Mouse (Mus musculus) heart, postnatal 10 days (tissue): Measurements from ENCODE around the gene Pde9a. TPM values are rescaled to one million over a fixed set of nuclear protein-coding genes. Genes with fewer than 3 reads are reported as not detected.

Experiments
- DNase-seq, 2 experiments: peaks; one replicate each; pipeline ENCODE4 v3.0.0; 2021
- intact Hi-C: fragments of 180-260 bp; cut with DNase I; formaldehyde crosslinking; loops from one replicate; pipeline ENCODE4 v1.15.1; 2025
- total RNA-seq, 2 experiments: library from RNA; stranded (reverse); gene quantifications; 2 replicates each; pipeline ENCODE4 v1.2.3; 2021

Pde9a gene
- total RNA-seq, 2 experiments from 2014 or later = 6.8 to 9.2 TPM

DNA sequence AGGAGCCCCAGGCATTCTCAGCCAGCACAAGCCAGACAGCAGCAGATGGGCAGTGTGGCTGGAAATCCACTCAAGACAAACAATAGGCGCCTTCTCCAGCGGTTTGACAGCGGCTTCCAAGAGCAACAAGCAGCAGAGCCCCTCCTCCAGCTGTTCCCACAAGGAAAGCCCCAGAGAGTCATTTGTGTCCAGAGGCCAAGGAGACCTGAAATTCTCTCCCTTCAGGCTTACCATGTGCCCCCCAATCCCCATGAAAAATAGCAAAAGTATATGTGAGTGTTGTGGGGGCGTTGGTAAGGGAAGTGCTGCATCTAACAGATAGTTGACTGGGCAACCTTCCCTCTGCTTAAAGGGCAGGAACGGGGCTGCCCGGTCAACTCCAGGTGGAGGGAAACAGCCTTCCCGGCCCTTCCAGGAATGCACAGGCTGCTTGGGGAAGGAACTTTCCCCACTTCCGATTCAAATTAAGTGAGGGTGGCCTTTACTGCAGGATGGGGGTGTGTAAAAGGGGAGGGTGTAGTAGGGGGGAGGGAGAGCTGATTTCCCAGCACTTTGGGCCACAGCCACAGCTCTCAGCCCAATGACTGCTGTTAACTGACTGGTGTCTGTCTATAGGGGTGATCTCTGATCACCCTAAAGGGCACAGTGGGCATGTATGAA lies 912 bp upstream of the Pde9a start:
- DNase-seq = peak; percentile 77 to 78
- intact Hi-C loops = loop anchor here (5.0 kb wide), 1 partner anchor 47 kb away; no protein-coding TSS in a partner anchor

GRCm38 (mm10) chr17:31386766-31387275 lies 811 bp downstream of the Pde9a start:
- no peak for DNase-seq
- intact Hi-C loops = loop anchor here (5.0 kb wide), 1 partner anchor 45 kb away; no protein-coding TSS in a partner anchor

DNA sequence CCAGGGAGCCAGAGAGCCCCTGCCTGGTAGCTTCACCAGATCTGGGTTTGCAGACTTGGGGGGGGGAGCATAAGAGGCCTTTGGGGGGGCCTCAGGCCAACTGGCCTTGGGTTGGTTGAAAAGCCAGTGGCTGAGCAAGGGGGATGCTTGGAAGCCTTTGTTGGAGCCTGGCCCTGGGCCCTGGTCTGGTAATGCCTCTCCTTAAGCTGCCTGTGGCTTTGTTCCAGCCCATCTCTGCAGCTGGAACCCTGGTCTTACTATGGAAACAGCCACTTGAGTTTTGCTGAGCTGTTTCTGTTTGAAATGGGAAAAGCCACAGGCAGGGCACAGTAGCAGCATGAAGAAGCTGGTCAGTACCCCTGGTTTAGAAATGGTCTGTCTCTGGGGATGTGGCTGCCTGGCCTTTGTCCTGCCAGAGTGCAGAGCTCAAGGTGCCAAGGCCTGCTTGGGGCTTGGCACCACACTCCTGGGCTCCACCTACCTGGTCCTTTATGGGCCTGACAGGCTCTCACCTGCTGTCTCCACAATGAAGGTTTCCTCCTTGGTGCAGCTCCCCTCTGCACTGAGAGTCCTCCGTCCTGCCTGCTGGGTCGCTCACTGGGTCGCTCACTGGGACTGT lies 3.5 kb downstream of the Pde9a start:
- intact Hi-C loops = loop anchor here (5.0 kb wide), 1 partner anchor 43 kb away; no protein-coding TSS in a partner anchor
- no peak for DNase-seq

DNA sequence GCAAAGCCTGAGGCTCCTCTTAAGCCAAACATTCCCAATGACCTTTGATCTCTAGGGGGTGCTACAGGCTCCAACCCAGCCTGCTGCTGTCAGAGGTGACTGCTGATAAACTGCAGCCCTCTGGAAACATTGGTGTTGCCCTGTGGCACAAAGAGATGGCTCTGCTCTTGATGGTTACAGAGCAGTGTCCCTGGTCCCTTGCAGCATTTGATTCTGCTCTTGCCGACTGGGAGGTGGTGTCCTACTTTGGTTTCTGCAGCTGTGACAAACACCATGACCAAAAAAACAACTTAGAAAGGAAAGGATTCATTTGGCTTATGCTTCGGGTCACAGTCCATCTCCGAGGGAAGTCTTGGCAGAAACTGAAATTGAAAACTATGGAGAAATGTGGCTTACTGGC lies 5.5 kb downstream of the Pde9a start:
- intact Hi-C loops = no loop called here
- DNase-seq = no peak

DNA sequence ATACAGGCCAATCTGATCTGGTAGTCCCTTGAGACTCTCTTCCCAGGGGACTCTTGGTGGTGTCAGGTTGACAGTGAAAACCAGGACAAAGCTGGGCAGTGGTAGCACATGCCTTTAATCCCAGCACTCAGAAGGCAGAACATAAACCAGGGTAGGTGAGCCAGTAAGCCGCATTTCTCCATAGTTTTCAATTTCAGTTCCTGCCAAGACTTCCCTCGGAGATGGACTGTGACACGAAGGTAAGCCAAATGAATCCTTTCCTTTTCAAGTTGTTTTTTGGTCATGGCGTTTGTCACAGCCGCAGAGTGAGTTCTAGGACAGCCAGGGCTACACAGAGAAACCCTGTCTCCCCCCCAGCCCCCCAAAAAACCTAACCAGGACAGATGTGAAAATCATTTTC lies 6.0 kb downstream of the Pde9a start:
- intact Hi-C loops = no loop called here
- no peak for DNase-seq

DNA sequence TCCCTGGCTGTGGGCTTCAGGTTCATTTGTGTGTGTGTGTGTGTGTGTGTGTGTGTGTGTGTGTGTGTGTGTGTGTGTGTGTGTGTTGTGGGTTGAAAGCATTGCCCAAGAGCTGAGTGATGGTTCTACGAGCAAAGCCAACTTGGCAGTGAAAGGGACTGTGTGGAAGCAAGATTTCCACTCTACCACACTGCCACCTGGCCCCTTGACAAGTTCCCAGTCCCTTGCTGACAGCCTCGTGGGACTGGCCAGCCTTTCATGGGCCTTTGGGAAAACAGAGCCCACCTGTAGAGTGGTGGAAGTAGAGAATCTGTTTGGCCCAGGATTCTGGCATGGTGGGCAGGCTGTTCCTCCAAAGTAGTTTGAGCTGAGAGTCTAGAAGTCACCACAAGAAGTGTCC lies 7.8 kb downstream of the Pde9a start:
- DNase-seq = no peak
- intact Hi-C loops = no loop called here

- intact Hi-C loops = no loop called here
- DNase-seq = no peak
Measured at GRCm38 (mm10) chr17:31400294-31400693, 14.3 kb downstream of the Pde9a start.

GRCm38 (mm10) chr17:31401160-31401559 lies 15.2 kb downstream of the Pde9a start:
- intact Hi-C loops = no loop called here
- no peak for DNase-seq

- intact Hi-C loops = no loop called here
- no peak for DNase-seq
Measured at GRCm38 (mm10) chr17:31402713-31403112, 16.7 kb downstream of the Pde9a start.

- DNase-seq = no peak
- intact Hi-C loops = no loop called here
Measured at GRCm38 (mm10) chr17:31405694-31406227, 19.8 kb downstream of the Pde9a start.

DNA sequence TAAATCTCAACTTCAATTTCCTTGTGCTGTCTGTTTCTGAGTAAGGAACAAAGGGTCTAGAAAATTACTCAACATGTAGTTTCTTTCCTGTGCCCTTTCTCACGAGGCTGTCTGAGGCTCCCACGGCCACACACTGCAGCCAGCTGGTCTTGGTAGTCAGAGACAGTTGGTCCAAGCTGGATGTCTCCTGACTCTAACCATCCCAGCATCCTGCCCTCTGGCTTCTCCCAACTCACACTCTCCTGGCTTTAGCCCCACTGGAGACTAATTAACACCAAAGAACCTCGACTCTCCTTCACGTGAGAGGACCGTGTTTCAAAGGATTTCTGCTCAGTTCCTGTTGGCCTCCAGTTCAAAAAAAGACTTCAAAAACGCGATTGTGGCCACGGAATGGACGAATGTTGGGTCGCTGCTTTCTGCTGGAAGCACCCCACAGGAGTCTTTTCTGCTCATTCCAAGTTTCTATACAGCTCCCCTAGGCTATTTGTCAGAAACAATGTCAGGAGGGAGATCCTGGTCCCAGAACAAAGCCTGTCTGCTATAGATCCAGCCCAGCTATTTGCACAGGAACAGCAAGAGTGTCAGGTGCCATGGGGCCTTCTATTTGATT lies 23.8 kb downstream of the Pde9a start:
- intact Hi-C loops = no loop called here

GRCm38 (mm10) chr17:31415258-31415657 lies 29.2 kb downstream of the Pde9a start:
- intact Hi-C loops = no loop called here
- DNase-seq = no peak

More for the DNA sequence above, 23.8 kb downstream of the Pde9a start:
- no peak for DNase-seq

DNA sequence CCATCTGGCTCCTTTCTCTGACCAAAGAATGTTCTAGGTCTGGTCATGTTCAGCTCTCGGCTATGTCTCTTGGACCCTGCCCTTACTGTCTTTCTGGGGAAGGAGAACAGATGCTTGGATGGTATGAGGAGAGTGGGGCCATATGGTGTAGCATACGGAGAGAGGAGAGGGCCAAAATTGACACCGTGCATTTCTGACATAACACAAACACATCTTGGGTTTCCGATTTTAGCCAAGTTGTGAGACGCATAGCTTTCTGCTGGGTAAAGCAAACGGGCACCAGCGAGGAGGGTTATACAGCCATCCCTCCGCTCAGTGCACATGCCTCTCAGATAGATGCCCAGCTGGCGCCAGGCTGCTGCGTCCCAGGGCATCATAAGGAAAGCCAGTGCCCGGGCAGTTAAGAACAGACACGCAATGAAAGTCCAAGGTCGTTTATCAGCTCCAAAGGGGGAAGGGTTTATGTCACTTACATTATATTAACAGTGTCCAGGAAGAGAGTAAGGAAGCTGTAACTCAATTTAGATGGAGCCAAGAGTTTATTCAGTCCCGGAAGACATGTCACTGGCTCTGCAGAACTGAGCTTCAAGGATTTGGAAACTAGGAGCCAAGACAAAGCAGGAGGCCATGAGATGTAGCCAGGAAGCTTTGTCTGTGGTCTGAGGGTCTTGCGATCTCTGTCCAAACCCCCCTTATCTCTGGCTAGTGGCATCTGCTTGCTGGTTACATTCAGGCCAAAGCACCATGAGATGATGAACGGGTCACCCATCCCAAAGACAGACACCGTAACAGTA lies 33.0 kb downstream of the Pde9a start:
- intact Hi-C loops = no loop called here
- DNase-seq = peak in 1 of 2 experiments; percentile 19

DNA sequence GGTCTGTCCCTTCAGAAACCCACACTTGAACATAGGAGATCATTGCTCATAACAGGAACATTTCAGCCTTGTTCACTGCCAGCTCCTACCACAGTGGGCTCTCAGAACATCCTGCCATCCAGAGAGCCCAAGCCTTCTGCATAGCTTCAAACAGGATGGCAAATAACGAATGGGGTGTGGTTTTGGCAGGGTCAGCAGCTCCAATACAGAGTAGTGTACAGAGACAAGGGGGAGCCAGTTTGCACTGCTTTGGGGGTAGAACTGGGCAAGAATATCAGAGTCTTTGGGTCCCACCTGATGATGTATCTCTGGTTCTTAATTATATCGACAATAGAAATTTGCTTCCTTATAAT lies 33.6 kb downstream of the Pde9a start:
- DNase-seq = peak in 1 of 2 experiments; percentile 22
- intact Hi-C loops = no loop called here

- intact Hi-C loops = no loop called here
- peak in 1 of 2 experiments; percentile 38 for DNase-seq
Measured at GRCm38 (mm10) chr17:31419995-31420394, 34.0 kb downstream of the Pde9a start.

GRCm38 (mm10) chr17:31420658-31421057 lies 34.6 kb downstream of the Pde9a start:
- intact Hi-C loops = no loop called here
- no peak for DNase-seq

DNA sequence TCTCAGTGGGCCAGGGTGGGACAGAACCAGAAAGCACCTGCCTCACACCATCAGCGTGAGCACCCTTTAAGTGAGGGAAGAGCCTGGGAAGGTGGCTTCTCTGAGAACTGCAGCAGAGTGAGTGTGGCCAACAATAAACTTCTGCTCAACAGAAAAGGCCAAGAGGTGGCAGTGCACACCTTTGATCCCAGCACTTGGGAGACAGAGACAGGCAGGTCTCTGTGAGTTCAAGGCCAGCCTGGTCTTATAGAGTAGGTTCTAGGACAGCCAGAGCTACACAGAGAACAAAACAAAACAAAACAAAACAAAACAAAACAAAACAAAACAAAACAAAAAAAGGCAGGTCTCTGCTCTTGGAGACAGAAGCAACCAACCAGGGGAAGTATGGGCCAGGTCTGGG lies 36.4 kb downstream of the Pde9a start:
- intact Hi-C loops = no loop called here
- DNase-seq = no peak

DNA sequence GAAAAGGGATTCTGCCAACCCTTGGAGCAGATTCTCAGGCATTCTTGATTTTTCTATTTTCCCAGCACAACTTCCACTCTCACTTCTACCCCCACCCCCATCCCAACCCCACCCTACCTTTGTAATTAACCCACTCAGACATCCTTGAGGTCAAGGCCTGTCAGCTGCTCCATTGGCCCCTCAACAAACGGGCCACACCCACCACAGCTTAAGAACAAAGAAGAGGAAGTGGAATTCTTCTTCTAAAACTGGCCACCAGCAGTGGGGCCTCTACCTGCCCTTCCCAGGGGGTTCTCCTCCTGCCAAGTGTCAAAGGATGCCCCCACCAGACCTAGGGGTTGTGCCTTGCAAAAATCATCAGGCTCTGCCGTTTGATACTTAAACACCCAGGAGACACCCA lies 37.0 kb downstream of the Pde9a start:
- no peak for DNase-seq
- intact Hi-C loops = no loop called here

DNA sequence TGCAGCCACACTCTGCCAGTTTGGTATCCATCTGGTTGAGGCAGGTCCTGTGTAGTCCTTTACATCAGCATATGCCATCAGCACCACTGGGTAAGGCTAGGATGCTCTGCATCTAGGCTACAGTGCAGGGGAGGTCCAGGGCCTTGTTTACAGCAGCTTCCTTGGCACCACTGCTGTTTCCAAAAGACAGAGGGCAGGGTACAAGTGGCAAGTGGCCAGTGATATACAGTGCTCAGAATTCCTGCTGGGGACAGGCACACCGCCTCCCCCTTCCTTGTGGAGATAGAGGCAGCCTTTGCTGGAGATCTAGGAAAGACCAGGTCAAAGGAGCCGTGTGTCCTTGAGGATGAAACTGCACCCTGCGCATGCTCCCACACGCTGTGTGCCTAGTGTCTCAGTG lies 38.3 kb downstream of the Pde9a start:
- intact Hi-C loops = no loop called here
- no peak for DNase-seq

DNA sequence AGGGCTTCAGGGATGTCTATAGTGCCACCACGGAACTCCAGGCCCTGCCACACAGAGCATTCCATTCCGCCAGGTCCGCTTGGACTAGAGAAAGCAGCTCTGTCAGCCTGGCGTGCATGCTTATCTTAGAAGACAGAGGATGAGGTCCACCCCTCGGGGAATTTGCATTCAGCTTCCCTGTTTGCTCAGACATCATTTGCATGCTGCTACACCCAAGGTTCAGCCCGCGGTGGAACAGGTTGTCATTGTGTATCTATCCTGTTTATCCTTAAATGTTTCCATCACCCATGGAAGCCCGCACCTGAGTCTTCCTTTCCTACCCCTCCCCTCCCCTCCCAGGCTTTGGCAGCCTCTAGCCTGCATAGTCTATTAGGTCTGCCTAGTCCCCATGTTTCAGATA lies 38.8 kb downstream of the Pde9a start:
- intact Hi-C loops = no loop called here
- no peak for DNase-seq
